Mouse (Mus musculus) activated CD4-positive, CD25-positive, alpha-beta regulatory T cell, adult 4 months (primary cell): Measurements from ENCODE around the gene Abcc8. TPM values are rescaled to one million over a fixed set of nuclear protein-coding genes. Genes with fewer than 3 reads are reported as not detected.
"Not testable (repeated sequence)": the region's sequence is repeated elsewhere in the genome, so short reads cannot be mapped to it uniquely, and the experiment has no call there.

ENCODE experiments used
- ATAC-seq: one replicate; pipeline ENCODE4 v1.8.0; 2017
- polyA plus RNA-seq, 2 experiments: library from polyadenylated mRNA; unstranded; fragments of 100-300 nt; shearing (Covaris generic); gene quantifications; one replicate each; pipeline ENCODE4 v1.2.1; 2017

Gene Abcc8
- polyA plus RNA-seq: not detected

GRCm38 (mm10) chr7:46179431-46180275 lies at the start of gene Abcc8:
TSS of gene Abcc8 (minus strand) at chr7:46180033.
- no peak for ATAC-seq

DNA sequence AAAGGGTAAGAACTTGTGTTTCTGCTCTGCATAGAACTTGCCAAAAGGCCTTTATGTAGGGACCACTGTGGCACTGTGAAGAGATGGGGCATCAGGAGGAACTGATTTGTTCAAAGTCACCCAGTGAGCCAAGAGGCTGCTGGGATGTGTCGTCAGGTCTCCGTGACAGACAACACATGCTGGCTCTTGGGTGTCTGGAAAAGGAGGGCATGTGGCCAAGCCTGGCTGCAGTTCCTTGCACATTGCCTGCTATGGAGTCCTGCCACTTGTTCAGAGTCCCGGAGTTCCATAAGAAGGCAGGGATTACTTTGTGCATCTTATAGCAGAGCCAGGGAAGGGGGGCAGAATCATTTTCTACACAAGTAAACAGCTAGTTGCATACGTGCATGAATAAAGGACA lies 47.1 kb upstream of the Abcc8 start:
- ATAC-seq: no peak

DNA sequence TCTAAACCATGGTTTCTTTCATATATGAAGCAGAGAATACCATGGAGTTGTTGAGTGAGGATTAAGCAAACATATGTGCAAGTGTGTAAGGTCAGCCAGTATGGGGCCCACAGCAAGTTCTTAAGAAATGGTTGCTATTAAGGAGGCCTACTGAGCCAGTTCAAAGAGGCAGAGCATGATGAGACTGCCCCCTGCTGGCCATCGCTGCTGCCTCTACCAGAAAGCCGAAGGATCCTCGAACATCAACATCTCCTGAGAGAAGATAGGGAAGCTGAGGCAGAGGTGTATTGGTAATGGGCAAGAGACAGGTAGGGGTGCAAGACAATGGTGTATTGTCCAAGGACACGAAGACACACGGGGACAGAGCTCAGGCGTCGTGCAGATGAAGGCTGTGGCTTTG lies 46.4 kb upstream of the Abcc8 start:
- no peak for ATAC-seq

DNA sequence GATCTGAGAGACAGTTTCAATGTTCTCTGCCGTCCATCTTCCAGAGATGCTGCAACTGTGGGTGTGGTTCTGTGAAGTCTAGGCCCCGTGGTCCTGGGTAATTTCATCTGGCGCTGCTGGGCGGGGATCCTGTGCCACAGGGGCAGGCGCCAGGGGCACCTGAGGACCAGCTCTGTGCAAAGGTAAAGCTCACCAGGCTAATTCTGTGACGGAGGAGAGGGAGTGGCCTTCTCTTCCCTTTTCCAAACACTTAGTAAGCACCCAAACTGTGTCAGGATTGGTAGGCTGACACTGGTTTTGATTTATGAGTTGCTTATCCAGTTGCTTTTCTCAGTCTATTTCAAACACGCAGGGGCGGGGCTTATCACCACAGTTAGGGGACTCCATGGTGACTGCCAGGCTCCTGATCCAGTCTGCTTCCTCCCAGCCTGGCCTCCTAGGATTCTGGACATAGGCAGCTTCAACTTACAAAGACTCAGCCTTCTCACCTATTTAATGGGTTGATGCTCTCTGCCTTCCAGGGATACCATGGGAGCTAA lies 40.8 kb upstream of the Abcc8 start:
- ATAC-seq: no peak

GRCm38 (mm10) chr7:46218415-46218814 lies 38.6 kb upstream of the Abcc8 start:
- ATAC-seq: no peak

DNA sequence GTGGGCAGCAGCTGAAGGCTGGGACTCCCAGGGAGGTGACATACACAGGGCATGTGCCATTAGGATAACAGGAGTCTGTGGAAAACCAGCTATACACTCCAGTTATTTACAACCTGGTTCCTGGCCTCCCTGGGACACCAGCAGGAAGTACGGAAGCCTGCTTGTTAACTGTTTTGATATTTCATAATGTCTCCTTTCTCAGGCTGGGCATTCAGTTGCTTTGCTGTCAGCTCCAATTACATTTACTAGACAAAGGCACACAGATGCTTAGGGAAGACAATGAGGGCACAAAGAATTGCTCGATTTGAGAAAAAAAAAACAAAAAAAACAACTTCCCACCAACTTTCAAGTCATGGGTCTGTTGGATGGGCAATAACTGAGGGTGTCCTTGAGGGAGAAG lies 36.6 kb upstream of the Abcc8 start:
- no peak for ATAC-seq

DNA sequence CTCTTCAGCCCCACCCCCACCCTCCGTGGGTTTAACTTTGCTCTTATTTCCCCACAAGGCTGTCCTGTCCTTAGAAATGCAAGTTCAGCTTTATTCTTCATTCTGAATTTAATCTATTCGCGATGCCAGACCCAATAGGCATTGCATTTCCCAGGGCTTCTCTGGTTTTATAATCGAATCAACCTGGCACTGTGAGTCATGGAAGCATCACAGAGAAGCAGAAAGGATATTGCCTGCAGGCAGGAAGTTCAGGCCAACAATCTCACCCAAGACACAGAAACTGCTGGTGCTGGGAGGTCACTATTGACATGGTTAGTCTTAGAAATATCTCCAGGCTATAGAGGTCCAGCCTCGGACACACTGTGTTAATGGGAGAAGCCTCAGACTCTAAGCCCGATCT lies 30.4 kb upstream of the Abcc8 start:
- ATAC-seq: no peak

- ATAC-seq: no peak
Observed at GRCm38 (mm10) chr7:46208131-46208530, 28.3 kb upstream of the Abcc8 start.

GRCm38 (mm10) chr7:46204775-46205174 lies 24.9 kb upstream of the Abcc8 start:
- ATAC-seq: no peak

DNA sequence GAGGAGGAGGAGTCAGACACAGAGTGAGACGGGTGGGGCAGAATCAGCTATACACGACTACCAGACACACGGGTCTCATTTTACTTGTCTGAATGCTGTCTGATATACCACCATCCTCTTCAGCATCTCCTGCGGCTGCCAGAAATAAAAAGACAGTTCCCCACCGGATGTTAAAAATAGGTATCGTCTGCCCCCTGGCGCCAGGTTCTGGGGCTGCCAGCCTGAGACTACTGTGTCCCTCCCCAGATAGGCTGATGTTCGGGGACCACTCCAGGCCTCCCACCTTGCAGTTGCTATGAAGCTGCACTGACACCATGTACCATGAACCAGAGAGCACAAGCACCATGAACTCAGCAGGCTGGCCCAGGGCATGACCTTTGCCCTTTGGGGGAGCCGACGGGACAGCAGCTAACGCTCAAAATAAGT lies 24.2 kb upstream of the Abcc8 start:
- no peak for ATAC-seq

- ATAC-seq: no peak
Observed at GRCm38 (mm10) chr7:46201649-46202048, 21.8 kb upstream of the Abcc8 start.

GRCm38 (mm10) chr7:46200021-46200420 lies 20.2 kb upstream of the Abcc8 start:
- no peak for ATAC-seq

DNA sequence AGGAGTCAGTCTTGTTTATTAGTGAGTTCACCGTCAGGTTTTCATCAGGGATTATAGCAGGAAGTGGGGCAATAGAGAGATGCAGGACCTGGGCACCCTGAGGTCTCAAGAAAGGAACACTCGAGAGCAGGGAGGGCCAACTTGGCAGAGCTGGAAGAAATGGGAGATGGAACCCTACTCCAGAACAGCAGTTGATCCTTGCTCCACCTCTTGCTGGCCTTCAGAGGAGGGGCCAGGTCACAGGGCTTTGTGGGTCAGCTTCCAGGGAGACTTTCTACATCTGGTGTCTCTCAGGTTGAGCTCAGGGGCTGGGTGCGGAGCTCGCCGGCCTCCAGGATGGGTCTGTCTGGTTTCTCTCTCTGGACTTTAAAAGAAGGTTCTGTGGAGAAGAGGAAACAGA lies 15.5 kb upstream of the Abcc8 start:
- ATAC-seq: no peak

- no peak for ATAC-seq
Observed at GRCm38 (mm10) chr7:46184232-46184631, 4.4 kb upstream of the Abcc8 start.

- no peak for ATAC-seq
Observed at GRCm38 (mm10) chr7:46181590-46181989, 1.8 kb upstream of the Abcc8 start.

DNA sequence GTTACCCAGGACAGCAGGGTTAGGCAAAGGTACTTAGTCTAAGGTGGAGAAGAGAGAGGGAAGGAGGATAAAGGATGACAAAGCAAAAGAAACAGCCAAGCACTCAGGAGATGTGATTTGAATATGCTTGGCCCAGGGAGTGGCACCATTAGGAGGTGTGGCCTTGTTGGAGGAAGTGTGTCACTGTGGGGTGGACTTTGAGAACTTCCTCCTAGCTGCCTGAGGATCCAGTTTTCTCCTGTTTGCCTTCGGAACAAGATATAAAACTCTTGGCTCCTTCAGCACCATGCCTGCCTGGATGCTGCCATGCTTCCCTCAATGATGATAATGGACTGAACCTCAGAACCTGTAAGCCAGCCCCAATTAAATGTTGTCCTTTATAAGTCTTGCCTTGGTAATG lies 10.9 kb downstream of the Abcc8 start:
- not testable (repeated sequence) for ATAC-seq

- no peak for ATAC-seq
Observed at GRCm38 (mm10) chr7:46168402-46168801, 11.4 kb downstream of the Abcc8 start.

DNA sequence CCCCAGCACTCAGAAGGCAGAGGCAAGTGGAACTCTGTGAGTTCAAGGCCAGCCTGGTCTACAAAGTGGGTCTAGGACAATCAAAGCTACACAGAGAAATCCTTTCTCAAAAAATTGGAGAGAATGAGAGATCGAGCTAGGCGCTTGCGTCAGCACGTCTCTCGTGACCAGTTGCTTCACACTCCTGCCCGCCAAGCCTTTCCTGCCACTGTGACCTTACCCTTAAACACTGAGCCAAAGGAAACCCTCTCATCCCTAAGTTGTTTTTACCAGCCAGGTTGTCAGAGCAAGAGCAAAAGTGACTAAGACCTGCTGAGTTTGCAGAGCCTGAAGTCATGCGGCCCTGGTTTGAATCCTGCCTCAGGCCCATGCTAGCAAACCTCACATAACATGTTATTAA lies 11.9 kb downstream of the Abcc8 start:
- no peak for ATAC-seq

DNA sequence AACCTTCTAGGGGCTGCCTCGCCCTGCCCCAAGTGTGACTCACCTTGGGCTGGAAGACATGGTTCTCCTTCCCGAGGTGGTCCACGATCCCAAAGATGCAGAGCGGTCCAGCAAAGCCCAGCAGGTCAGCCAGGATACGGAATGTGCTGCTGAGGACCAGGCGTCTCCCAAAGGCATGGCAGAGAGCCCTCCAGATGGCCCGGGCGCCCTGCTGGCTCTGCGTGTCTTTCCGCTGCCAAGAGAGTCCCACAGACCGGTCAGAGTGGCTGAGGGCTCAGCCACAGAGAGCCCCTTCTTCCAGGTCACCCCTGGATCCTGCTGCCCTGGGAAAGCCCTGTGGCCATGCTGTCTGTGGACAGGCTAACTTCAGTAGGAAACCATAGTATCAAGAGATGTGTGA lies 14.0 kb downstream of the Abcc8 start:
- ATAC-seq: no peak

GRCm38 (mm10) chr7:46162731-46163130 lies 17.1 kb downstream of the Abcc8 start:
- no peak for ATAC-seq

GRCm38 (mm10) chr7:46162132-46162727 lies 17.6 kb downstream of the Abcc8 start:
- ATAC-seq: no peak

DNA sequence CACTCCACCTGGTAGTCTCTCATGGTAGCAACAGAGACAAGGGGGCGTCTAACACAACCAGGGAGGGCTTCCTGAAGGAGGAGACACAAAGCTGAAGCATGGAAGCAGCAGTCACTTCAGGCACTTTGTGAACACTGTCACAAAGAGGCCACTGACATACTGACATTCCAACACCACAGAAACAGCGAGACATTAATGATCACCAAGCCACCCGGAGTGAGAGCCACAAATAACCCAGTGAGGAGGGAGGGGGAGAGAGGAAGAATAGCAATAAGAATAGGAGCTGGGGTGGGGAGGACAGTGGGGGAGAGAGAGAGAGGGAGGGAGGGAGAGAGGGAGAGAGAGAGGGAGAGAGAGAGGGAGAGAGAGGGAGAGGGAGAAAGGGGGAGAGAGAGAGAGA lies 18.2 kb downstream of the Abcc8 start:
- no peak for ATAC-seq

GRCm38 (mm10) chr7:46157746-46158145 lies 22.1 kb downstream of the Abcc8 start:
- ATAC-seq: no peak
